Mouse (Mus musculus) hindbrain, embryonic 10.5 days (tissue): ENCODE data around the gene B3gnt5. TPM values are rescaled to one million over a fixed set of nuclear protein-coding genes. Genes with fewer than 3 reads are reported as not detected.

Source experiments
- polyA plus RNA-seq: library from polyadenylated mRNA; unstranded; fragments of >200 nt; fragmentation: Nextera tagmentation; extraction: Ambion mirVana; gene quantifications from 2 replicates; pipeline ENCODE4 v1.2.1, GENCODE M21; 2016

B3gnt5 gene
- polyA plus RNA-seq, 1 experiment from 2014 or later, result 32.3 TPM

Other genes with a start within 250 kb of the B3gnt5 start
- gene Olfr167, start 237.9 kb upstream of the B3gnt5 start, polyA plus RNA-seq, result not detected in 2 replicates
- not detected in 2 replicates for gene Olfr168, start 224.7 kb upstream of the B3gnt5 start, polyA plus RNA-seq
- gene Olfr169, start 188.4 kb upstream of the B3gnt5 start, polyA plus RNA-seq, result not detected in 2 replicates
- gene Olfr170, start 148.3 kb upstream of the B3gnt5 start, polyA plus RNA-seq, result not detected in 2 replicates
- gene Olfr171, start 130.3 kb upstream of the B3gnt5 start, polyA plus RNA-seq, result not detected in 2 replicates
- gene Lamp3, start 53.8 kb upstream of the B3gnt5 start, polyA plus RNA-seq, result 0.07 and 0.11 TPM in 2 replicates
- 8.8 and 8.9 TPM in 2 replicates for gene Klhl6, start 222.8 kb downstream of the B3gnt5 start, polyA plus RNA-seq